Comparison of ENCODE assay signal across 25 mouse cellular contexts in the genomic region with DNA sequence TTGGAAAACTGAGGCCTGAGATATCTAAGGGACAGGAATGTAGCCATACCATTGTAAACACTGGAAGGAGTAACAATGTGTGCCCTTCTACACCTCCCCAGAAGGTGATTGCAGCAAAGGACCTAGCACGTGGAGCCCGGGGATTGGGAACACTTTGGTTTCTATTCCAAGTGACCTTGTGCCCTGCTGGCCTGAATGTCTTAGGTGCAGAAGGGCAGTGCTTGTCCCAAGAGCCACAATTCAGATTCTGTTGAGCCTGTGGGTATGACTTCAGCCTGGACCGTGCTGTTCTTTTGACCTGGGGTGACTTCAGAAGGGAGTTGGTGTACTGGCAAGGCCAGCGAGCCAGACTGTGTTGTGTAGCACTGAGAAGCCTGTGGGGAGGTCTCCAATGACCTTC. TPM values are rescaled to one million over a fixed set of nuclear protein-coding genes. Genes with fewer than 3 reads are reported as not detected.
DNase-seq lines count a peak whose midpoint lies in the region; ATAC-seq lines count a peak whose summit lies in the region.
"Had no signal": no experiment of that assay in that cellular context is flagged by ENCODE, and none has a peak within 500 bp of the region (broad histone marks: within the 10 kb centered on the region; RNA-seq: fewer than 3 reads in every experiment).

No protein-coding gene starts in this region.

- H3K27me3 ChIP-seq in kidney, embryonic 16.5 days (ENCODE audit: insufficient read depth, low read length), result no peaks in the 10 kb centered on the region
- H3K27me3 ChIP-seq: forebrain, embryonic 13.5 days; hindbrain, embryonic 12.5 days had no signal

- no peak overlapping the region for H3K4me2 ChIP-seq in kidney, embryonic 16.5 days (replicated peaks; ENCODE audit: low read depth, low read length)
- H3K4me2 ChIP-seq: forebrain, embryonic 13.5 days; hindbrain, embryonic 12.5 days had no signal

- no peak overlapping the region for H3K4me3 ChIP-seq in kidney, embryonic 16.5 days (ENCODE audit: low read length)
- H3K4me3 ChIP-seq: embryonic facial prominence, embryonic 10.5 days; forebrain, embryonic 13.5 days; gastrocnemius, adult 2 months; hindbrain, embryonic 12.5 days had no signal

- DNase-seq in adrenal gland, adult 2 months, result peak; percentile 31
- DNase-seq in adrenal gland, adult 18-20 months (ENCODE audit: low spot score in 2 of 2), result no peak
- DNase-seq in kidney, adult 11 months, result peak; percentile 34
- peak; percentile 69 for DNase-seq in kidney, adult 9 months
- DNase-seq in kidney, postnatal 10 days, result no peak
- DNase-seq in adrenal gland, postnatal 36 days, result peak; percentile 11 to 34
- DNase-seq in frontal cortex, postnatal 10 days (ENCODE audit: low spot score in 2 of 2), result no peak
- DNase-seq: cerebellum, adult 18-20 months; cerebellum, adult 9-11 months; cerebellum, postnatal 36 days; forebrain, postnatal 0 days; gastrocnemius, adult 2 months; gastrocnemius, postnatal 25 days; heart, postnatal 10 days; heart, postnatal 4 days had no signal

- H3K9me3 ChIP-seq in kidney, embryonic 16.5 days (ENCODE audit: low read length), result no peaks in the 10 kb centered on the region
- H3K9me3 ChIP-seq: embryonic facial prominence, embryonic 10.5 days; forebrain, embryonic 13.5 days; hindbrain, embryonic 12.5 days had no signal

- 84% methylated on average over 4 of the region's 4 CpGs for WGBS in kidney, embryonic 16.5 days

- H3K36me3 ChIP-seq in kidney, embryonic 16.5 days (ENCODE audit: insufficient read depth, low read length), result peaks cover 14% of the 10 kb centered on the region; the same call in 1 of the 2 replicates

- no peak for ATAC-seq in kidney, embryonic 16.5 days (ENCODE audit: low FRiP score, low TSS enrichment)
- ATAC-seq: forebrain, embryonic 13.5 days; forebrain, postnatal 0 days; hindbrain, embryonic 16.5 days; inflammation-experienced regulatory T-cells, adult 6 months had no signal

- no peak overlapping the region for H3K27ac ChIP-seq in kidney, embryonic 16.5 days (ENCODE audit: low read length)
- H3K27ac ChIP-seq: embryonic facial prominence, embryonic 10.5 days; forebrain, embryonic 13.5 days; gastrocnemius, adult 2 months; hindbrain, embryonic 12.5 days had no signal

- H3K9ac ChIP-seq in kidney, embryonic 16.5 days (replicated peaks; ENCODE audit: low read length), result no peak overlapping the region
- H3K9ac ChIP-seq: forebrain, embryonic 13.5 days; forebrain, postnatal 0 days; hindbrain, embryonic 12.5 days had no signal

- H3K4me1 ChIP-seq in kidney, embryonic 16.5 days (ENCODE audit: insufficient read depth, low read length), result peaks cover 9% of the 10 kb centered on the region; the same call in 1 of the 2 replicates

RNA-seq across cellular contexts. Expression of a gene that starts 3.9 kb away (rescaled TPM):
- 1 to 10 TPM; 3.9 to 7.2 TPM for total RNA-seq in adrenal gland, adult 2 months (2021)
- 1.7 and 1.8 TPM in 2 replicates for polyA plus RNA-seq in adrenal gland, adult 2 months (2012; rRNA removed)
- 1 to 10 TPM; 4.0 to 5.9 TPM for total RNA-seq in adrenal gland, adult 18-20 months (2021)
- 9.1 and 9.4 TPM in 2 replicates for polyA plus RNA-seq in kidney, embryonic 16.5 days (2015; fragmentation: Nextera tagmentation; extraction: Ambion mirVana)
- 1 to 10 TPM; 4.4 to 6.2 TPM for total RNA-seq in adrenal gland, postnatal 36 days (2021)

RNA-seq across cellular contexts. Expression of a gene that starts 24.0 kb away (rescaled TPM):
- 1 to 10 TPM; 4.6 to 5.0 TPM for total RNA-seq in adrenal gland, adult 2 months (2021)
- polyA plus RNA-seq in adrenal gland, adult 2 months (2012; rRNA removed), result 0.73 and 1.3 TPM in 2 replicates
- 1 to 10 TPM; 4.1 to 5.7 TPM for total RNA-seq in adrenal gland, adult 18-20 months (2021)
- 10.2 and 10.6 TPM in 2 replicates for polyA plus RNA-seq in kidney, embryonic 16.5 days (2015; fragmentation: Nextera tagmentation; extraction: Ambion mirVana)
- 1 to 10 TPM; 3.3 to 3.6 TPM for total RNA-seq in adrenal gland, postnatal 36 days (2021)

RNA-seq across cellular contexts. Expression of a gene that starts 31.9 kb away (rescaled TPM):
- not detected for total RNA-seq in adrenal gland, adult 2 months (2021)
- polyA plus RNA-seq in adrenal gland, adult 2 months (2012; rRNA removed), result not detected in 2 replicates
- not detected for total RNA-seq in adrenal gland, adult 18-20 months (2021)
- polyA plus RNA-seq in kidney, embryonic 16.5 days (2015; fragmentation: Nextera tagmentation; extraction: Ambion mirVana), result not detected in 2 replicates
- total RNA-seq in adrenal gland, postnatal 36 days (2021), result not detected
- total RNA-seq: forebrain, postnatal 0 days; gastrocnemius, adult 2 months; gastrocnemius, postnatal 25 days; granulocyte monocyte progenitor cell, adult 5-6 weeks; heart, postnatal 10 days; heart, postnatal 4 days; MEL had no signal
- polyA plus RNA-seq: C2C12; embryonic facial prominence, embryonic 10.5 days; forebrain, embryonic 13.5 days; forebrain, postnatal 0 days; hindbrain, embryonic 12.5 days; hindbrain, embryonic 16.5 days; inflammation-experienced regulatory T-cells, adult 6 months had no signal

RNA-seq across cellular contexts. Expression of a gene that starts 33.1 kb away (rescaled TPM):
- 1 to 10 TPM; 3.5 to 5.0 TPM for total RNA-seq in adrenal gland, adult 2 months (2021)
- polyA plus RNA-seq in adrenal gland, adult 2 months (2012; rRNA removed), result 0.15 and 0.33 TPM in 2 replicates
- 1 to 10 TPM; 3.3 to 4.1 TPM for total RNA-seq in adrenal gland, adult 18-20 months (2021)
- 6.0 and 7.3 TPM in 2 replicates for polyA plus RNA-seq in kidney, embryonic 16.5 days (2015; fragmentation: Nextera tagmentation; extraction: Ambion mirVana)
- 1 to 10 TPM; 3.1 to 3.2 TPM for total RNA-seq in adrenal gland, postnatal 36 days (2021)

RNA-seq across cellular contexts. Expression of a gene that starts 41.9 kb away (rescaled TPM):
- total RNA-seq in adrenal gland, adult 2 months (2021), result not detected
- not detected in 2 replicates for polyA plus RNA-seq in adrenal gland, adult 2 months (2012; rRNA removed)
- total RNA-seq in adrenal gland, adult 18-20 months (2021), result not detected
- not detected in 2 replicates for polyA plus RNA-seq in kidney, embryonic 16.5 days (2015; fragmentation: Nextera tagmentation; extraction: Ambion mirVana)
- total RNA-seq in adrenal gland, postnatal 36 days (2021), result not detected
- total RNA-seq: forebrain, postnatal 0 days; gastrocnemius, adult 2 months; gastrocnemius, postnatal 25 days; granulocyte monocyte progenitor cell, adult 5-6 weeks; heart, postnatal 10 days; heart, postnatal 4 days; MEL had no signal
- polyA plus RNA-seq: C2C12; embryonic facial prominence, embryonic 10.5 days; embryonic facial prominence, embryonic 14.5 days; forebrain, embryonic 13.5 days; forebrain, postnatal 0 days; hindbrain, embryonic 12.5 days; hindbrain, embryonic 16.5 days had no signal

Comparison
In these comparisons a context has a peak if more than half of its experiments do, and no peak if none do; other contexts are left out.
1. DNase-seq: peak in adrenal gland, adult 2 months (single experiment), kidney, adult 11 months (single experiment), kidney, adult 9 months (single experiment) and adrenal gland, postnatal 36 days (2 of 2); none in adrenal gland, adult 18-20 months (0 of 2), kidney, postnatal 10 days (single experiment) and frontal cortex, postnatal 10 days (0 of 2).